Mouse (Mus musculus): Measurements from ENCODE around the gene Usp29. TPM values are rescaled to one million over a fixed set of nuclear protein-coding genes. Genes with fewer than 3 reads are reported as not detected.

The Usp29 gene
- polyA plus RNA-seq (2016; fragmentation: Nextera tagmentation; extraction: Ambion mirVana): 2.7 and 3.7 TPM in 2 replicates

DNA sequence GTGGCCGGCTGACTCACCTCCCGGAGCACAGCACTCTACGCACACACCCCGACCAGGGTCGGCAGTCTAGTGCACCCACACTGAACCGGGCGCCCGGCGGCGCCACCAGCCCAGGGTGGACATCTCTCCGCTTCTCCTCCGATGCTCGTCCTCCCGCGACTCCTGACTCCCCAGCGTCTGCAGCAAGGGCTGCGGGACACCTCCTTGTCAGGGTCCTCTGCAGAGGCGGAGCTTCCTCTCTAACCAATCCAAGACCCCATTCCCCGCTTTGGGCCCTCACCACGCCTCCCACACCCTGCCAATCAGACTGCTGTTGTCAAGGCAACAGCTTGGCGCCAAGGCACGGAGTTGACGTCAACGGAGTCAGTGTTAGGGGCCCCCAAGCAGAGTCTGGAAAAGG is at the start of gene Usp29, which contains the start of gene Peg3:
Gene Usp29 (plus strand): TSS at position 338 of the 400 bp plus-strand sequence.
Gene Peg3 (minus strand): TSS at position 191 of the 400 bp plus-strand sequence.
- H3K4me3 ChIP-seq: peak within 1 kb of the TSS; percentile 59
- peak within 1 kb of the TSS; percentile 62 for H3K9ac ChIP-seq
- peak; percentile 44 for ATAC-seq
- H3K27ac ChIP-seq: peak within 1 kb of the TSS; percentile 85
- peak within 1 kb of the TSS; percentile 71 for H3K4me2 ChIP-seq
- WGBS (ENCODE audit: insufficient replicate concordance): 40% methylated on average over 24 of the region's 24 CpGs
- peaks cover 4% of the 10 kb centered on the region; the same call in 1 of the 2 replicates for H3K4me1 ChIP-seq
- peaks cover 39% of the 10 kb centered on the region for H3K9me3 ChIP-seq (replicated peaks)
- H3K27me3 ChIP-seq (replicated peaks): peaks cover 12% of the 10 kb centered on the region
- peaks cover 6% of the 10 kb centered on the region for H3K36me3 ChIP-seq

DNA sequence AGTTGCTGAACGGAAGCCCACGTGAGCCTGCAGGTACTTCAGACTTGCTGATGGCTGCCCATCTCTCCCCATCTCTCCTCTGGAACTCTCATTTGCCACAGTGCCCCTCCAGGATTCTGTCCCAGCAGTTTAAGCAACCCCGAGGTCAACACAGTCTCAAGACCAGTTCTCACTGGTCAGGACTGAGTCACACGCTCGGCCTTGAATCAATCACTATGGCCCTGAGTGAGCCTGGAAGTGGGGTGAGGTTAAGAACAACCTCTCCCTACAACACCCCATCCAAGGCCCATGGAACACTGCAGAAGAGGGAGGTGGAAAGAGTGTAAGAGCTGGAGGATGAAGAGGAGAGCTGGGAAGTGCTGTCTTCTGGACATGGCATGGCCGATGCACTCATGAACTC is 44.9 kb upstream of the Usp29 start:
- 80% methylated on average over 6 of the region's 6 CpGs for WGBS (ENCODE audit: insufficient replicate concordance)
- ATAC-seq: no peak

GRCm38 (mm10) chr7:6696241-6697045 is 33.9 kb upstream of the Usp29 start, which contains the start of gene Zim1:
Gene Zim1, minus strand, starts transcription at chr7:6696450.
- Histone ChIP-seq H3K4me3 (peak within 1 kb of the TSS; percentile 48), H3K27ac (no peak within 1 kb of the TSS), H3K4me2 (peak within 1 kb of the TSS; percentile 59), H3K9me3 (replicated peaks) (no peaks in the 10 kb centered on the region), H3K36me3 (no peaks in the 10 kb centered on the region), H3K4me1 (no peaks in the 10 kb centered on the region), H3K9ac (0 out of 2 replicates have a peak within 1 kb of the TSS, but pooled peaks have one; percentile 35), H3K27me3 (replicated peaks) (no peaks in the 10 kb centered on the region)
- peak; percentile 96 for ATAC-seq
- 12% methylated on average over 32 of the region's 32 CpGs for WGBS (ENCODE audit: insufficient replicate concordance)

More for the DNA sequence above, 44.9 kb upstream of the Usp29 start:
- no peaks in the 10 kb centered on the region for H3K4me1 ChIP-seq
- no peak overlapping the region for H3K27ac ChIP-seq
- H3K4me3 ChIP-seq: no peak overlapping the region
- H3K4me2 ChIP-seq: no peak overlapping the region
- peaks cover 4% of the 10 kb centered on the region; the same call in 1 of the 2 replicates for H3K36me3 ChIP-seq
- H3K9me3 ChIP-seq (replicated peaks): no peaks in the 10 kb centered on the region
- H3K27me3 ChIP-seq (replicated peaks): no peaks in the 10 kb centered on the region
- H3K9ac ChIP-seq: no peak overlapping the region

DNA sequence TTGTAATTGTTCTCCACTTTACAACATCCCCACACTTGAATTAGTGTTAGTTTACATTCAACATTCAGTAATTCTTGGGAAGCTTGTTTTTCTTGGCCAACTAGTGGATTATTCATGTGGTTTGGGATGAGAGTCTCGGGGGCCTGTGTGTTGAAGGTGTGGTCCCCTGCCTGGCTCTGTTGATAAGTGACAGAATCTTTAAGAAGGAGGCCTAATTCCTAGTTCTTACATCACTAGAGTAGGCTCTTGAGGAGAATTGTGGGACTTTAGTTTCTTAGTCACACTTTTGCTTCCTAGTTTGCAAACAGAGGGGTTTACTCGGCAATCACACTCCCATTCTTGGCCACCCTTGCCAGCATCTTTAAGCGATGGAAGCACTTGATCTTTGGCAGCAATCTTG is 31.1 kb upstream of the Usp29 start:
- 62% methylated on average over 3 of the region's 3 CpGs for WGBS (ENCODE audit: insufficient replicate concordance)
- H3K9ac ChIP-seq: no peak overlapping the region
- no peak overlapping the region for H3K4me3 ChIP-seq
- no peaks in the 10 kb centered on the region for H3K9me3 ChIP-seq (replicated peaks)
- ATAC-seq: no peak
- H3K27me3 ChIP-seq (replicated peaks): no peaks in the 10 kb centered on the region
- H3K4me2 ChIP-seq: no peak overlapping the region
- H3K36me3 ChIP-seq: no peaks in the 10 kb centered on the region
- no peaks in the 10 kb centered on the region for H3K4me1 ChIP-seq
- no peak overlapping the region for H3K27ac ChIP-seq

GRCm38 (mm10) chr7:6707416-6708015 is 22.9 kb upstream of the Usp29 start:
- no peaks in the 10 kb centered on the region for H3K4me1 ChIP-seq
- no peak overlapping the region for H3K4me3 ChIP-seq
- no peak overlapping the region for H3K4me2 ChIP-seq
- peaks cover 26% of the 10 kb centered on the region; the same call in 1 of the 2 replicates for H3K9me3 ChIP-seq (replicated peaks)
- 80% methylated on average over 23 of the region's 23 CpGs for WGBS (ENCODE audit: insufficient replicate concordance)
- no peak for ATAC-seq
- H3K27ac ChIP-seq: no peak overlapping the region
- no peak overlapping the region for H3K9ac ChIP-seq
- H3K36me3 ChIP-seq: peaks cover 54% of the 10 kb centered on the region
- no peaks in the 10 kb centered on the region for H3K27me3 ChIP-seq (replicated peaks)

GRCm38 (mm10) chr7:6708451-6709180 is 21.8 kb upstream of the Usp29 start:
- no peak for ATAC-seq
- H3K36me3 ChIP-seq: peaks cover 61% of the 10 kb centered on the region
- 77% methylated on average over 17 of the region's 17 CpGs for WGBS (ENCODE audit: insufficient replicate concordance)

GRCm38 (mm10) chr7:6709396-6709795 is 21.0 kb upstream of the Usp29 start:
- no peak for ATAC-seq
- Histone ChIP-seq H3K27ac (no peak overlapping the region), H3K9me3 (replicated peaks) (peaks cover 26% of the 10 kb centered on the region; the same call in 1 of the 2 replicates), H3K27me3 (replicated peaks) (no peaks in the 10 kb centered on the region), H3K4me3 (no peak overlapping the region), H3K4me2 (no peak overlapping the region), H3K9ac (no peak overlapping the region), H3K4me1 (no peaks in the 10 kb centered on the region), H3K36me3 (peaks cover 63% of the 10 kb centered on the region)
- WGBS (ENCODE audit: insufficient replicate concordance): 78% methylated on average over 15 of the region's 15 CpGs

More at GRCm38 (mm10) chr7:6708451-6709180, 21.8 kb upstream of the Usp29 start:
- H3K4me1 ChIP-seq: no peaks in the 10 kb centered on the region
- H3K4me2 ChIP-seq: no peak overlapping the region
- H3K27me3 ChIP-seq (replicated peaks): no peaks in the 10 kb centered on the region
- no peak overlapping the region for H3K27ac ChIP-seq
- no peak overlapping the region for H3K4me3 ChIP-seq
- no peak overlapping the region for H3K9ac ChIP-seq
- H3K9me3 ChIP-seq (replicated peaks): peaks cover 26% of the 10 kb centered on the region; the same call in 1 of the 2 replicates

DNA sequence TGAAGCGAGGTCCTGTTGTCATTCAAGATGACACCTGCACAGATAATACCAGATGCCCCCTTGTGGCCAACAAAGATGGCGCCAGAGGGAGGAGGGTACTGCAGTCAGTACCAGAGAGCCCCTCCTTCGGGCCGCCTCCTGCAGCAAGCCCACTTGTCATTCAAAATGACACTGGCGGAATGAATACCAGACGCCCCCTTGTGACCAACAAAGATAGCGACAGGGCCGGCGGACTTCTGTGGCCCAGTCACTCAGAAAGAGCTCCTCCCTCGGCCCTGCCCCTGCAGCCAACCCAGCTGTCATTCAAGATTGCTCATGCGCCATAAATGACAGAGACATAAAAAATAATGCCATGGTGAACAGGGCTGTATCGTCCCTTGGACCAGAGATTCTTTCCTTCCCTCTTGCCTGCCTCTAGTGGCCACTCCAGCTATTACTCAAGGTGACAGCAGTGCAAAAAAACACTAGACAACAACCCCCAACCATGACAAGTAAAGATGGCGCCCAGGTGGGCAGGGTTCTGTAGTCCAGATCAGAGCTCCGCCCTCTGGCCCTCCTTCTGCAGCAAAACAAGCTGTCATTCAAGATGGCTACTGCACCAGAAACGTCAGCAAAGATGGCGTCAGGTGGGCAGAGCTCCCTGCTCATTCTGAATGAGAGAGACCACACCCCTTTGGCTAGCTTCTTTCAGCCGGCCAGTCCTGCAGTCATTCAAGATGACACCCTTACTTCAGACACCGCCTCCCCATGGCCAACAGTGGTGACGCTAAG is 2.8 kb upstream of the Usp29 start:
- peak; percentile 30 for ATAC-seq
- Histone ChIP-seq H3K4me1 (peaks cover 4% of the 10 kb centered on the region; the same call in 1 of the 2 replicates), H3K4me2 (peak overlapping the region; percentile 71), H3K27ac (peak overlapping the region; percentile 62), H3K9me3 (replicated peaks) (peaks cover 39% of the 10 kb centered on the region), H3K9ac (no peak overlapping the region), H3K4me3 (peak overlapping the region; percentile 59), H3K27me3 (replicated peaks) (peaks cover 12% of the 10 kb centered on the region), H3K36me3 (peaks cover 19% of the 10 kb centered on the region)
- WGBS (ENCODE audit: insufficient replicate concordance): 49% methylated on average over 19 of the region's 19 CpGs

DNA sequence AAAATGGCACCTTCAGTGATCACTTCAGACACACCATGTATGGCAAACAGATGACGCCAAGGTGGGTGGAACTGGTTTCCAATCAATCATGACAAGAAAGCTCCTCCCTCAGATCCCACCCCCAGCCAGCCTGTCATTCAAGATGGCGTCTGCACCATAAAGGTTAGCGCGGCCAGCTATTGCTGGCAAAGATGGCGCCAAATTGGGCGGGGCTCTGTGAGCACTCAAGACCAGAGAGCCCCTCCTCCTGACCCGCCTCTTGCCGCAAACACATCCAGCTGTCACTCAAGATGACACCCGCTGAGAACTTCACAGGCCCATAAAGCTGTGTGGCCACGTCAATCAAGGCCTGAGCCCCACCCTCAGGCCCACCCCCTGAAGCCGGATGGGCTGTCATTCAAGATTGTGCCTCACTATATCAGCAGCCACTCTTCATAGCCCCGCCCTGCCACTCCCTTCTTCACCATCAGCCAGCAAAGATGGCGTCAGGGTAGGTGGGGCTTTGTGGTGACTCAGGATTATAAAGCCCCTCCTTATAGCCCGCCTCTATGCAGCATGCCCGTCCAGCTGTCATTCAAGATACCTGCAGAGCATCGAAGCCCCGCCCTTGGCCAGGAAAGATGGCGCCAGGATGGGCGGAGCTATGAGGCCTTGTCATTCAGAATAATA is 2.0 kb upstream of the Usp29 start:
- Histone ChIP-seq H3K27me3 (replicated peaks) (peaks cover 12% of the 10 kb centered on the region), H3K36me3 (peaks cover 18% of the 10 kb centered on the region), H3K4me2 (peak overlapping the region; percentile 71), H3K9me3 (replicated peaks) (peaks cover 39% of the 10 kb centered on the region), H3K4me1 (peaks cover 4% of the 10 kb centered on the region; the same call in 1 of the 2 replicates), H3K27ac (peak overlapping the region; percentile 85), H3K4me3 (peak overlapping the region; percentile 59), H3K9ac (no peak overlapping the region)
- ATAC-seq: peak; percentile 83
- WGBS (ENCODE audit: insufficient replicate concordance): 41% methylated on average over 19 of the region's 19 CpGs

DNA sequence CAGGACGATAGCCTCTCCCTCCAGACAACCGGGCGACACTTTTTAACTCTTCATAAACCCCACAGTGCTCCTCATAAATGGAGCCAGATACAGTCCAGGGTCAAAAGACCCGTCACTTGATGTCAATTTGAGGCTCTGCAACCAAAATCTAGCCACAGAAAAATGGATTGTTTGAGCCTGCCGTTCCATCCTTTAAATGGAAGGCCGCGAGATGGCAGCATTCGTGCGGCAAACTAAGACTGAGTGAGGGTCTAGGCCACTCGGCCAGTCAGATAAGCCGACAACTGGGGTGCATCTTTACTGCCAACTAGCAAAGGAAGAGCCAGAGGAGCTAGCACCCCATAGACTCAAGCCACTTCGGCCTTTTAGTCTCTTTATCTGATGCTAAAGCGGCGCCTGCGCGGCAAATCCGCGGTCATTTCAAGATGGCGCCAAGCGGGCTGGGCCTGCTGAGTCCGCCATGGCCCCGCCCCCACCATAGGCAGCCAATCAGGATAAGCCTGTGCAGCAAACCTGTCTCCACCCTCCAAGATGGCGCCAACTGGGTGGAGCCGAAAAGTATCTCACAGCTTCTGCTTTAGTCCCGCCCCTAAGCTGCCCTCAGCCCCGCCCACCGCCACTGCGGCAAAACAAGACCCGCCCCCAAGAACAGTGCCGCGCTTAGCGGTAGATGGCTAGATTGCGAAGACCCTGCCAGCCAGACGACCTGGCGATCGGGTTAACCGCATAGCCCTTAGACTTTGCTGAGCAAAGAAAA is 1.1 kb upstream of the Usp29 start:
- peak overlapping the region; percentile 62 for H3K9ac ChIP-seq
- peaks cover 12% of the 10 kb centered on the region for H3K36me3 ChIP-seq
- peaks cover 4% of the 10 kb centered on the region; the same call in 1 of the 2 replicates for H3K4me1 ChIP-seq
- peak overlapping the region; percentile 71 for H3K4me2 ChIP-seq
- peak overlapping the region; percentile 85 for H3K27ac ChIP-seq
- peaks cover 39% of the 10 kb centered on the region for H3K9me3 ChIP-seq (replicated peaks)
- peak; percentile 50 for ATAC-seq
- H3K27me3 ChIP-seq (replicated peaks): peaks cover 12% of the 10 kb centered on the region
- 40% methylated on average over 37 of the region's 37 CpGs for WGBS (ENCODE audit: insufficient replicate concordance)
- H3K4me3 ChIP-seq: peak overlapping the region; percentile 59
